Mouse (Mus musculus) liver, embryonic 14 days (tissue): ENCODE results near the gene Abcf2. TPM values are rescaled to one million over a fixed set of nuclear protein-coding genes. Genes with fewer than 3 reads are reported as not detected.

Experiments used
- polyA plus RNA-seq: library from polyadenylated mRNA; depleted of rRNA; stranded (reverse); fragments of >200 nt; gene quantifications from 2 replicates; pipeline ENCODE4 v1.2.3, GENCODE M21; 2012; rRNA removed

The Abcf2 gene
- polyA plus RNA-seq = 31.4 and 35.9 TPM in 2 replicates

GRCm38 (mm10) chr5:24577183-24577929 lies at the start of gene Abcf2:
Abcf2 (minus strand) TSS chr5:24577467.

GRCm38 (mm10) chr5:24623986-24624821 lies 46.9 kb upstream of the Abcf2 start, which contains the start of gene Smarcd3:
Smarcd3 (minus strand) TSS chr5:24624411.

GRCm38 (mm10) chr5:24586547-24587199 lies 9.4 kb upstream of the Abcf2 start, which contains the start of gene Chpf2:
Chpf2 (plus strand) TSS chr5:24586741.

GRCm38 (mm10) chr5:24556709-24557108 lies 20.6 kb downstream of the Abcf2 start, which contains the start of gene 4931409K22Rik:
4931409K22Rik (minus strand) TSS chr5:24556809.

GRCm38 (mm10) chr5:24540387-24541143 lies 36.7 kb downstream of the Abcf2 start, which contains the start of gene Asb10:
Asb10 (minus strand) TSS chr5:24540978.

GRCm38 (mm10) chr5:24526889-24527230 lies 50.4 kb downstream of the Abcf2 start, which contains the start of gene Gbx1:
Gbx1 (minus strand) TSS chr5:24527202.

Other genes with a start within 250 kb of the Abcf2 start
- 0.47 and 0.57 TPM in 2 replicates for gene Kcnh2, start 225.9 kb downstream of the Abcf2 start, polyA plus RNA-seq
- gene Nos3, start 212.7 kb downstream of the Abcf2 start, polyA plus RNA-seq = 1.1 and 1.3 TPM in 2 replicates
- 0.52 and 0.53 TPM in 2 replicates for gene Atg9b, start 185.3 kb downstream of the Abcf2 start, polyA plus RNA-seq
- gene Abcb8, start 183.8 kb downstream of the Abcf2 start, polyA plus RNA-seq = 15.1 and 17.0 TPM in 2 replicates
- 0.03 and 0.05 TPM in 2 replicates for gene Asic3, start 164.1 kb downstream of the Abcf2 start, polyA plus RNA-seq
- gene Cdk5, start 153.9 kb downstream of the Abcf2 start, polyA plus RNA-seq = 9.4 TPM in 2 replicates
- gene Slc4a2, start 153.6 kb downstream of the Abcf2 start, polyA plus RNA-seq = 9.3 and 13.0 TPM in 2 replicates
- gene Fastk, start 132.2 kb downstream of the Abcf2 start, polyA plus RNA-seq = 52.7 and 57.8 TPM in 2 replicates
- gene Tmub1, start 129.6 kb downstream of the Abcf2 start, polyA plus RNA-seq = 4.3 and 4.9 TPM in 2 replicates
- 15.9 and 17.7 TPM in 2 replicates for gene Agap3, start 125.3 kb downstream of the Abcf2 start, polyA plus RNA-seq
- gene Gbx1, start 50.3 kb downstream of the Abcf2 start, polyA plus RNA-seq = not detected in 2 replicates
- gene Asb10, start 36.5 kb downstream of the Abcf2 start, polyA plus RNA-seq = 0.08 and 0.09 TPM in 2 replicates
- 0.02 TPM in 1 of 2 replicates, not detected in the other for gene 4931409K22Rik, start 20.7 kb downstream of the Abcf2 start, polyA plus RNA-seq
- 4.7 and 5.8 TPM in 2 replicates for gene Chpf2, start 9.3 kb upstream of the Abcf2 start, polyA plus RNA-seq
- gene Smarcd3, start 46.9 kb upstream of the Abcf2 start, polyA plus RNA-seq = 1.1 and 1.5 TPM in 2 replicates
- 11.5 and 11.7 TPM in 2 replicates for gene Nub1, start 108.1 kb upstream of the Abcf2 start, polyA plus RNA-seq
- gene Wdr86, start 153.3 kb upstream of the Abcf2 start, polyA plus RNA-seq = 1.1 and 1.2 TPM in 2 replicates
- gene Crygn, start 180.5 kb upstream of the Abcf2 start, polyA plus RNA-seq = 0.08 TPM in 1 of 2 replicates, not detected in the other